Mouse (Mus musculus) olfactory bulb, adult 2 months (tissue): ENCODE data around the gene Zcchc24.

Experiments used
- CTCF ChIP-seq: fragments of 200-500 bp; IDR thresholded peaks from 2 replicates; pipeline ENCODE4 v1.5.1; 2012; ENCODE audit warnings: low read depth, mild to moderate bottlenecking, low read length, moderate library complexity; ENCODE audit not compliant: insufficient read depth
- POLR2A ChIP-seq: fragments of 200-500 bp; IDR thresholded peaks from 2 replicates; pipeline ENCODE4 v1.6.1; 2012; ENCODE audit warnings: mild to moderate bottlenecking, low read depth, low read length, moderate library complexity; ENCODE audit not compliant: insufficient read depth

GRCm38 (mm10) chr14:25720962-25721707 is 47.7 kb downstream of the Zcchc24 start:
- TF ChIP-seq CTCF (no peak), POLR2A (no peak)
